Mouse (Mus musculus): Measurements from ENCODE around the gene Nol3. TPM values are rescaled to one million over a fixed set of nuclear protein-coding genes. Genes with fewer than 3 reads are reported as not detected.
"Not testable (repeated sequence)": the region's sequence is repeated elsewhere in the genome, so short reads cannot be mapped to it uniquely, and the experiment has no call there.

Gene Nol3
- polyA plus RNA-seq, 1 experiment from 2014 or later: 1.2 TPM

- no peak overlapping the region for H3K9ac ChIP-seq (replicated peaks; ENCODE audit: low read length)
- peak overlapping the region; percentile 91; the same call in 1 of the 2 replicates for H3K4me2 ChIP-seq (replicated peaks; ENCODE audit: low read depth, low read length)
- H3K4me3 ChIP-seq (ENCODE audit: low read length): no peak overlapping the region
- H3K4me1 ChIP-seq (ENCODE audit: insufficient read depth, low read length): peaks cover 20% of the 10 kb centered on the region
- no peaks in the 10 kb centered on the region; the same call in 1 of the 2 replicates for H3K36me3 ChIP-seq (ENCODE audit: insufficient read depth, low read length)
- H3K9me3 ChIP-seq (ENCODE audit: low read length): no peaks in the 10 kb centered on the region
- H3K27ac ChIP-seq (ENCODE audit: low read length): no peak overlapping the region
- 86% methylated on average over 5 of the region's 5 CpGs for WGBS
- no peak for ATAC-seq (ENCODE audit: low FRiP score, low TSS enrichment)
- H3K27me3 ChIP-seq (ENCODE audit: insufficient read depth, low read length): peaks cover 11% of the 10 kb centered on the region
These were observed 12.3 kb downstream of the Nol3 start for GRCm38 (mm10) chr8:105288231-105288630.

- WGBS: under 1% methylated on average over 53 of the region's 53 CpGs
- peak overlapping the region; percentile 84 for H3K27ac ChIP-seq (ENCODE audit: low read length)
- H3K4me2 ChIP-seq (replicated peaks; ENCODE audit: low read depth, low read length): peak overlapping the region; percentile 91
- H3K36me3 ChIP-seq (ENCODE audit: insufficient read depth, low read length): no peaks in the 10 kb centered on the region; the same call in 1 of the 2 replicates
- H3K4me3 ChIP-seq (ENCODE audit: low read length): peak overlapping the region; percentile 64
- peaks cover 11% of the 10 kb centered on the region for H3K27me3 ChIP-seq (ENCODE audit: insufficient read depth, low read length)
- H3K9me3 ChIP-seq (ENCODE audit: low read length): no peaks in the 10 kb centered on the region
- peak; percentile 88 for ATAC-seq (ENCODE audit: low FRiP score, low TSS enrichment)
- peaks cover 20% of the 10 kb centered on the region for H3K4me1 ChIP-seq (ENCODE audit: insufficient read depth, low read length)
- H3K9ac ChIP-seq (replicated peaks; ENCODE audit: low read length): peak overlapping the region; percentile 72
These were observed 13.2 kb downstream of the Nol3 start for GRCm38 (mm10) chr8:105288958-105289732.

GRCm38 (mm10) chr8:105289805-105290460 is 14.0 kb downstream of the Nol3 start, which contains the start of gene 4931428F04Rik:
Gene 4931428F04Rik (minus strand): TSS chr8:105289864.
- Histone ChIP-seq H3K27me3 (ENCODE audit: insufficient read depth, low read length) (peaks cover 11% of the 10 kb centered on the region), H3K4me1 (ENCODE audit: insufficient read depth, low read length) (peaks cover 20% of the 10 kb centered on the region), H3K9me3 (ENCODE audit: low read length) (no peaks in the 10 kb centered on the region), H3K4me3 (ENCODE audit: low read length) (peak within 1 kb of the TSS; percentile 64), H3K36me3 (ENCODE audit: insufficient read depth, low read length) (no peaks in the 10 kb centered on the region), H3K4me2 (replicated peaks; ENCODE audit: low read depth, low read length) (peak within 1 kb of the TSS; percentile 91), H3K27ac (ENCODE audit: low read length) (peak within 1 kb of the TSS; percentile 84), H3K9ac (replicated peaks; ENCODE audit: low read length) (peak within 1 kb of the TSS; percentile 72)
- WGBS: 1% methylated on average over 43 of the region's 43 CpGs
- peak; percentile 24 for ATAC-seq (ENCODE audit: low FRiP score, low TSS enrichment)

GRCm38 (mm10) chr8:105290554-105291314 is 14.8 kb downstream of the Nol3 start:
- Histone ChIP-seq H3K9me3 (ENCODE audit: low read length) (no peaks in the 10 kb centered on the region), H3K9ac (replicated peaks; ENCODE audit: low read length) (no peak overlapping the region), H3K4me3 (ENCODE audit: low read length) (peak overlapping the region; percentile 1; the same call in 1 of the 2 replicates), H3K4me2 (replicated peaks; ENCODE audit: low read depth, low read length) (peak overlapping the region; percentile 91), H3K27ac (ENCODE audit: low read length) (no peak overlapping the region), H3K4me1 (ENCODE audit: insufficient read depth, low read length) (peaks cover 20% of the 10 kb centered on the region), H3K27me3 (ENCODE audit: insufficient read depth, low read length) (peaks cover 11% of the 10 kb centered on the region), H3K36me3 (ENCODE audit: insufficient read depth, low read length) (no peaks in the 10 kb centered on the region)
- no peak for ATAC-seq (ENCODE audit: low FRiP score, low TSS enrichment)
- 6% methylated on average over 31 of the region's 31 CpGs for WGBS

- not testable (repeated sequence) for H3K27ac ChIP-seq (ENCODE audit: low read length); H3K4me2 ChIP-seq (replicated peaks; ENCODE audit: low read depth, low read length); H3K4me3 ChIP-seq (ENCODE audit: low read length); H3K36me3 ChIP-seq (ENCODE audit: insufficient read depth, low read length); ATAC-seq (ENCODE audit: low FRiP score, low TSS enrichment); H3K9me3 ChIP-seq (ENCODE audit: low read length); H3K9ac ChIP-seq (replicated peaks; ENCODE audit: low read length)
- peaks cover 20% of the 10 kb centered on the region for H3K4me1 ChIP-seq (ENCODE audit: insufficient read depth, low read length)
- H3K27me3 ChIP-seq (ENCODE audit: insufficient read depth, low read length): peaks cover 11% of the 10 kb centered on the region
- 78% methylated on average over 8 of the region's 8 CpGs for WGBS
These were observed 15.4 kb downstream of the Nol3 start for GRCm38 (mm10) chr8:105291364-105291763.

- WGBS: 73% methylated on average over 3 of the region's 3 CpGs
- not testable (repeated sequence) for H3K4me2 ChIP-seq (replicated peaks; ENCODE audit: low read depth, low read length); H3K4me3 ChIP-seq (ENCODE audit: low read length); H3K9me3 ChIP-seq (ENCODE audit: low read length); H3K27ac ChIP-seq (ENCODE audit: low read length); H3K9ac ChIP-seq (replicated peaks; ENCODE audit: low read length); ATAC-seq (ENCODE audit: low FRiP score, low TSS enrichment); H3K36me3 ChIP-seq (ENCODE audit: insufficient read depth, low read length)
- peaks cover 11% of the 10 kb centered on the region for H3K27me3 ChIP-seq (ENCODE audit: insufficient read depth, low read length)
- peaks cover 23% of the 10 kb centered on the region for H3K4me1 ChIP-seq (ENCODE audit: insufficient read depth, low read length)
These were observed 15.9 kb downstream of the Nol3 start for GRCm38 (mm10) chr8:105291802-105292201.

- Histone ChIP-seq H3K9ac (replicated peaks; ENCODE audit: low read length) (no peak overlapping the region), H3K27me3 (ENCODE audit: insufficient read depth, low read length) (peaks cover 11% of the 10 kb centered on the region), H3K4me3 (ENCODE audit: low read length) (no peak overlapping the region), H3K36me3 (ENCODE audit: insufficient read depth, low read length) (no peaks in the 10 kb centered on the region), H3K4me2 (replicated peaks; ENCODE audit: low read depth, low read length) (no peak overlapping the region), H3K4me1 (ENCODE audit: insufficient read depth, low read length) (peaks cover 27% of the 10 kb centered on the region), H3K9me3 (ENCODE audit: low read length) (no peaks in the 10 kb centered on the region), H3K27ac (ENCODE audit: low read length) (no peak overlapping the region)
- ATAC-seq (ENCODE audit: low FRiP score, low TSS enrichment): no peak
- WGBS: 90% methylated on average over 7 of the region's 7 CpGs
These were observed 16.5 kb downstream of the Nol3 start for GRCm38 (mm10) chr8:105292471-105292870.

GRCm38 (mm10) chr8:105293405-105293804 is 17.5 kb downstream of the Nol3 start:
- Histone ChIP-seq H3K9me3 (ENCODE audit: low read length) (no peaks in the 10 kb centered on the region), H3K36me3 (ENCODE audit: insufficient read depth, low read length) (no peaks in the 10 kb centered on the region), H3K4me3 (ENCODE audit: low read length) (no peak overlapping the region), H3K9ac (replicated peaks; ENCODE audit: low read length) (no peak overlapping the region), H3K4me1 (ENCODE audit: insufficient read depth, low read length) (peaks cover 30% of the 10 kb centered on the region), H3K27ac (ENCODE audit: low read length) (no peak overlapping the region), H3K27me3 (ENCODE audit: insufficient read depth, low read length) (peaks cover 11% of the 10 kb centered on the region), H3K4me2 (replicated peaks; ENCODE audit: low read depth, low read length) (no peak overlapping the region)
- ATAC-seq (ENCODE audit: low FRiP score, low TSS enrichment): no peak
- WGBS: 68% methylated on average over 19 of the region's 19 CpGs

- Histone ChIP-seq H3K27me3 (ENCODE audit: insufficient read depth, low read length) (peaks cover 11% of the 10 kb centered on the region), H3K4me2 (replicated peaks; ENCODE audit: low read depth, low read length) (peak overlapping the region; percentile 45), H3K27ac (ENCODE audit: low read length) (no peak overlapping the region), H3K36me3 (ENCODE audit: insufficient read depth, low read length) (peaks cover 5% of the 10 kb centered on the region; the same call in 1 of the 2 replicates), H3K9me3 (ENCODE audit: low read length) (no peaks in the 10 kb centered on the region), H3K4me3 (ENCODE audit: low read length) (peak overlapping the region; percentile 35), H3K9ac (replicated peaks; ENCODE audit: low read length) (peak overlapping the region; percentile 24; the same call in 1 of the 2 replicates), H3K4me1 (ENCODE audit: insufficient read depth, low read length) (peaks cover 30% of the 10 kb centered on the region)
- 70% methylated on average over 9 of the region's 9 CpGs for WGBS
- no peak for ATAC-seq (ENCODE audit: low FRiP score, low TSS enrichment)
These were observed 18.8 kb downstream of the Nol3 start for GRCm38 (mm10) chr8:105294776-105295175.
